Mouse (Mus musculus): Measurements from ENCODE around the gene Nol9. TPM values are rescaled to one million over a fixed set of nuclear protein-coding genes. Genes with fewer than 3 reads are reported as not detected.

The Nol9 gene
- polyA plus RNA-seq (2016; fragmentation: Nextera tagmentation; extraction: Ambion mirVana): 23.1 and 25.8 TPM in 2 replicates

DNA sequence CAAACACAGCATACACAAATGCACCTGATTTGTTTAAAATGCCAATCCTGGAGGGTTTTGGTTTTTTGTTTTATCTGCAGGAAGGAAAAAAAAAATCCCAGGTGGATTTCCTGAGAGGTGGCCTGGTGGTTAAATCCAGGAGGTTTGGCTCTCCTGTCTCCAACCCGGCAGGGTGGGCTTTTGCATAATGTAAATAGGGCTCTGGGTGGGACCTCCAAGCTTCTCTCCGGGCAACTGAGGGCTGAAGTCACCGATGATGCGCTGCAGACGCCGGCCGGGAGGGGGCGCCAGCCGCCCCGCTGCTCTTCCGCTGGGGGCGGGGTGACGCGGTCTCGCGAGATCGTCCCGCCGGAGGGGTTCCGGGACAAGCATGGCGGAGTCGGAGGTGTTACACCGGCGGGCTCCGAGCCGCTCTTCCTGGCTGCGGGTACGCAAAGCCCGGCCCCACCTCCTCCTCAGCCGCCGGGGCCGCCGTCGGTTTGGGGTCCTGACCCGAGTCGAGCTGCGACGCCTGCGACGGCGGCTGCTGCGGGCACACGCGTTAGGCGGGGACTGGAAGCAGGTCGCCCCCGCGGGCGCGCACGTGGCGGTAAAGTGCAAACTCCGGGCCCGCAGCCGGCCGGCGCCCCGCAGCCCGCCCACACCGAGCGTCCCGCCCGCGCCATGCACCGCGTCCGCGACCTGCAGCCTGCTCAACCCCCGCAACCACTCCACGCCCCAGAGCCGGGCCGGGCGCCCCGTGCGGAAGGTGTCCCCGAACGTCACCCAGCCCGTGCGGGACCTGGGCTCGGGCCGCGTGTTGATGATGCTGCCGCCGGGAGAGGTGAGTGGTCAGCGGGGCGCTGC lies at the start of gene Nol9:
Nol9 (plus strand) TSS at position 337 of the 846 bp plus-strand sequence.
- peak within 1 kb of the TSS; percentile 92 for H3K4me2 ChIP-seq
- peak within 1 kb of the TSS; percentile 95 for H3K9ac ChIP-seq
- peak; percentile 89 for ATAC-seq (ENCODE audit: insufficient number of reproducible peaks, low FRiP score)
- H3K4me3 ChIP-seq: peak within 1 kb of the TSS; percentile 91
- under 1% methylated on average over 73 of the region's 86 CpGs for WGBS
- no peaks in the 10 kb centered on the region for H3K9me3 ChIP-seq (replicated peaks)
- H3K27me3 ChIP-seq (replicated peaks): no peaks in the 10 kb centered on the region
- H3K27ac ChIP-seq (ENCODE audit: poor library complexity, severe bottlenecking): no peak within 1 kb of the TSS
- peaks cover 9% of the 10 kb centered on the region for H3K4me1 ChIP-seq (replicated peaks)
- H3K36me3 ChIP-seq: peaks cover 33% of the 10 kb centered on the region

- peaks cover 31% of the 10 kb centered on the region for H3K36me3 ChIP-seq
- H3K4me3 ChIP-seq: no peak overlapping the region
- no peaks in the 10 kb centered on the region for H3K27me3 ChIP-seq (replicated peaks)
- H3K27ac ChIP-seq (ENCODE audit: poor library complexity, severe bottlenecking): no peak overlapping the region
- no peaks in the 10 kb centered on the region for H3K9me3 ChIP-seq (replicated peaks)
- ATAC-seq (ENCODE audit: insufficient number of reproducible peaks, low FRiP score): no peak
- peaks cover 33% of the 10 kb centered on the region for H3K4me1 ChIP-seq (replicated peaks)
- H3K9ac ChIP-seq: no peak overlapping the region
- 87% methylated on average over 9 of the region's 9 CpGs for WGBS
- H3K4me2 ChIP-seq: no peak overlapping the region
These were observed 47.0 kb upstream of the Nol9 start for GRCm38 (mm10) chr4:151992091-151992490.

- H3K4me3 ChIP-seq: no peak overlapping the region
- peaks cover 35% of the 10 kb centered on the region for H3K4me1 ChIP-seq (replicated peaks)
- H3K4me2 ChIP-seq: peak overlapping the region; percentile 11; the same call in 1 of the 2 replicates
- H3K27me3 ChIP-seq (replicated peaks): no peaks in the 10 kb centered on the region
- H3K9ac ChIP-seq: peak overlapping the region; percentile 38; the same call in 1 of the 2 replicates
- no peak overlapping the region for H3K27ac ChIP-seq (ENCODE audit: poor library complexity, severe bottlenecking)
- no peaks in the 10 kb centered on the region for H3K9me3 ChIP-seq (replicated peaks)
- no peak for ATAC-seq (ENCODE audit: insufficient number of reproducible peaks, low FRiP score)
- H3K36me3 ChIP-seq: peaks cover 31% of the 10 kb centered on the region
- 70% methylated on average over 6 of the region's 6 CpGs for WGBS
These were observed 46.1 kb upstream of the Nol9 start for GRCm38 (mm10) chr4:151993035-151993434.

DNA sequence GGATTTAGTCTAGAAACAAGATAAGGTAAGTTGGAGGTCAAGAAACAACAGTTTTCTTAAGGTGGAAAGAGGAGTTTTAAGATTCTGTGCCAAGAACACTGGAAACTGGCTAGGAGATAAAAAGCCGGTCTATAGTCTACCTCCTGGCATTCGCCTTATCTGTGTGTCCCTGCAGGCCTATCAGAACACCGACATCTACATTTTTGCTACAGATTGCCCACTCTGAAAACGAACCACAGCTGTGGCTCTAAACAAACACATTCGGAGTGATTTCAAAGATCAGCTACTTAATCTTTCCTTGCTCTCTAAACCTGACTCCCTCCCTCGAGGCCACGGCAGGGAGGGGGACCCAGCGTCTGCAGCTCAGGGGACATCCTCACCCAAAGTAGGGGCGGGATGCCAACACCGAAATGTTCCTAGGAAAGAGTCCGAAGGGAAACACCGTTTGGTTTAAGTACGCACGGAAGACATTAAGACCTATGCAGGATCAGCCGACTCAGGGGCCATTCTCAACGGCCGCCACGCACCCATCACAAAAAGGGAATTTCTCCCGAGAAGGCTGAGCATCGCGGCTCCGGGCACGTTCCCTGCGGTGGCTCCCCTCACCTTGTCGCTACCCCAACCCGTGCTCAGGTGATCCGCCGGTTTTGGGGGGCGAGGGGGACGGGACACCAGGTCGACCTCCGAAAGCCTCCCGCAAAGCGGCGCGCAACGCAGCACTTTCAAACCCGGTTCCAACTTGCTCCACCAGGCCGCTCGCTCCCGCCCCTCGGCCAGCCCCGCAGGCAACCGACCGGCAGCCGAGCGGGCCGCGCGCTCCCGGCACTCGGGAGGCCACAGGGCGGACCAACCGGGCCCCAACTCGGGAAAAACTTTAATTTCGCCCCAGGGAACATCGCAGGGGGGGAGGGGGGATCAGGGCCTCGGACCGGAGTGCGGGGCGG lies 44.6 kb upstream of the Nol9 start:
- no peaks in the 10 kb centered on the region for H3K27me3 ChIP-seq (replicated peaks)
- H3K4me3 ChIP-seq: peak overlapping the region; percentile 99
- H3K9ac ChIP-seq: peak overlapping the region; percentile 100
- no peak for ATAC-seq (ENCODE audit: insufficient number of reproducible peaks, low FRiP score)
- peaks cover 31% of the 10 kb centered on the region for H3K36me3 ChIP-seq
- H3K4me1 ChIP-seq (replicated peaks): peaks cover 28% of the 10 kb centered on the region
- H3K27ac ChIP-seq (ENCODE audit: poor library complexity, severe bottlenecking): peak overlapping the region; percentile 85
- no peaks in the 10 kb centered on the region for H3K9me3 ChIP-seq (replicated peaks)
- H3K4me2 ChIP-seq: peak overlapping the region; percentile 89
- 1% methylated on average over 55 of the region's 61 CpGs for WGBS

DNA sequence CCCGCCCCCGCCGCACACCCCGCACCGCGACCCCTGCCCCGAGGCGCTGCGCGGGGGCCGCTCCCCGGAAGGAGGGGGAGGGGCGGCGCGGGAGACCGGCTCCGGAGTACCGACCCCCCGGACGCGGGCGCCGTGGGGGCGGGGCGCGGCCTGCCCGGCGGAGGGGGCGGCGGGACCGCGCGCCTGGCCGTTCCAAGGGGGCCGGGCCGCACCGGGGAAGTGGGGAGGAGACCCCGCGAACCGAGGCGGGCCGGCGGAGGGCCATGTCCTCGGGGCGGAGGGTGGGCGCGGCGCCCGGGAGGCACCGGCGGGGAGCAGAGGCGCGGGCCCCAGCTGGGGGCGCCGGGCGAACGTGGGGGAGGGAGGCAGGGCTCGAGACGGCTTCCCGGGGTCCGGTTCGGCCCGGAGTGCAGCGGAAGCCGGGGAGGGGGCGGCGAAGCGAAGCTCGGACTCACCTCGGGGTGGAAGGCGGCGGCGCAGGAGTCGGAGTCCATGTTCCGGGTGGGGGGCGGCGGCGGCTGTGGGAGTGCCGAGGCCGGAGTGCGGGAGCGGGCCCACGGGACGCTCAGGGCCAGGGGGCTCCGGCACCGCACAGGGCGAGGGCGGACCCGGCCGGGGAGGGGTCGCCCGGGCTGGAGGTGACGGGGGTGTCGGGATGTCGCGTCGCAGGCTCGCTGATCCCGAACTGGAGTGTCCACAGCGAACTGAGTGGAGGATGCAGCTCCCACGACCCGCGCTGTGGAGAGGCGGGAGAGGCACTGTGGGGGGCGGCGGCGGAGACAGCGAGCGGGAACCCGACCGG lies 43.5 kb upstream of the Nol9 start:
- Histone ChIP-seq H3K4me2 (peak overlapping the region; percentile 89), H3K9me3 (replicated peaks) (no peaks in the 10 kb centered on the region), H3K36me3 (peaks cover 27% of the 10 kb centered on the region), H3K9ac (peak overlapping the region; percentile 100), H3K4me3 (peak overlapping the region; percentile 99), H3K27ac (ENCODE audit: poor library complexity, severe bottlenecking) (peak overlapping the region; percentile 85), H3K27me3 (replicated peaks) (no peaks in the 10 kb centered on the region), H3K4me1 (replicated peaks) (peaks cover 28% of the 10 kb centered on the region)
- ATAC-seq (ENCODE audit: insufficient number of reproducible peaks, low FRiP score): peak; percentile 15
- under 1% methylated on average over 72 of the region's 111 CpGs for WGBS

- Histone ChIP-seq H3K4me3 (peak within 1 kb of the TSS; percentile 99), H3K9ac (peak within 1 kb of the TSS; percentile 100), H3K27ac (ENCODE audit: poor library complexity, severe bottlenecking) (peak within 1 kb of the TSS; percentile 90), H3K9me3 (replicated peaks) (no peaks in the 10 kb centered on the region), H3K27me3 (replicated peaks) (no peaks in the 10 kb centered on the region), H3K4me2 (peak within 1 kb of the TSS; percentile 89), H3K36me3 (peaks cover 19% of the 10 kb centered on the region), H3K4me1 (replicated peaks) (peaks cover 32% of the 10 kb centered on the region)
- peak; percentile 97 for ATAC-seq (ENCODE audit: insufficient number of reproducible peaks, low FRiP score)
- under 1% methylated on average over 93 of the region's 94 CpGs for WGBS
These were observed 42.8 kb upstream of the Nol9 start, which contains the start of gene Phf13 for GRCm38 (mm10) chr4:151996173-151996950. Gene Phf13, minus strand, starts transcription at chr4:151996258.

DNA sequence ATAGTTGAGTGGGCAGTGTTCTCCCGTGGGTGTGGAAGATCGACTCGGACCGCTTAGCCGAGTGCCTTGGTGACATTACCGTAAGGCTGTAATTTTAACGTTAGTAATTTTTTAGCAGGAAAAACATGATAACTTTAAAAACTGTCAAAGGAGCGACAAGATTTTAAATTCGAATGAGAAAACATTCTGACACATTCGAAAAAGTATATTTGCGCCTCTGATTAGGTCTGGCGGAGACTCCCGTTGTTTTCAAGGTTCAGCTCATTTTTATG lies 42.2 kb upstream of the Nol9 start:
- WGBS: 3% methylated on average over 13 of the region's 13 CpGs
- peak overlapping the region; percentile 90 for H3K27ac ChIP-seq (ENCODE audit: poor library complexity, severe bottlenecking)
- no peak for ATAC-seq (ENCODE audit: insufficient number of reproducible peaks, low FRiP score)
- peak overlapping the region; percentile 99 for H3K4me3 ChIP-seq
- H3K4me2 ChIP-seq: peak overlapping the region; percentile 67
- H3K9me3 ChIP-seq (replicated peaks): no peaks in the 10 kb centered on the region
- H3K36me3 ChIP-seq: peaks cover 14% of the 10 kb centered on the region
- no peaks in the 10 kb centered on the region for H3K27me3 ChIP-seq (replicated peaks)
- H3K4me1 ChIP-seq (replicated peaks): peaks cover 32% of the 10 kb centered on the region
- H3K9ac ChIP-seq: peak overlapping the region; percentile 85

- peaks cover 32% of the 10 kb centered on the region for H3K4me1 ChIP-seq (replicated peaks)
- no peaks in the 10 kb centered on the region for H3K27me3 ChIP-seq (replicated peaks)
- ATAC-seq (ENCODE audit: insufficient number of reproducible peaks, low FRiP score): no peak
- H3K27ac ChIP-seq (ENCODE audit: poor library complexity, severe bottlenecking): no peak overlapping the region
- peaks cover 6% of the 10 kb centered on the region for H3K36me3 ChIP-seq
- peak overlapping the region; percentile 67 for H3K4me2 ChIP-seq
- H3K9ac ChIP-seq: peak overlapping the region; percentile 85
- peak overlapping the region; percentile 99 for H3K4me3 ChIP-seq
- 48% methylated on average over 3 of the region's 3 CpGs for WGBS
- no peaks in the 10 kb centered on the region for H3K9me3 ChIP-seq (replicated peaks)
These were observed 41.4 kb upstream of the Nol9 start for GRCm38 (mm10) chr4:151997701-151998100.

DNA sequence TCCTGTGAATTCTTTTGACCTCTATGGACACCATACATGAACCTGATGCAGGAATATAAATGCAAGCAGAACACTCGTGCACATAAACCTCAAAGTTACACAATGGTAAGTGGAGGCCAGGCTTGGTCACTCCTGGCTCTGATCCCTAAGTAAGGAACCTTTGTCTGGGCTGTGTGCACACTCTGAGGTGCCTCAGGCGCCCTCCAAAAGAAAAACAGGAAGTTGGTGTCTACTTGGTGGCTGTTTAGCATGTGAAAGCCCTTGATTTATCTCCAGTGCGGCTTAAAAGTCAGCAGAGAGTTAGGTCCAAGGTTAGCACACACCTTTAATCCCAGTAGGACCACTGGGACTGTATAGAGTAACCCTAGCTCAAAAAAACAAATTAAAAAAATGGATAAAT lies 39.6 kb upstream of the Nol9 start:
- H3K4me1 ChIP-seq (replicated peaks): peaks cover 16% of the 10 kb centered on the region
- WGBS: 51% methylated on average over 3 of the region's 3 CpGs
- no peaks in the 10 kb centered on the region for H3K36me3 ChIP-seq
- no peak overlapping the region for H3K4me3 ChIP-seq
- ATAC-seq (ENCODE audit: insufficient number of reproducible peaks, low FRiP score): no peak
- no peak overlapping the region for H3K9ac ChIP-seq
- H3K27me3 ChIP-seq (replicated peaks): no peaks in the 10 kb centered on the region
- no peaks in the 10 kb centered on the region for H3K9me3 ChIP-seq (replicated peaks)
- no peak overlapping the region for H3K27ac ChIP-seq (ENCODE audit: poor library complexity, severe bottlenecking)
- no peak overlapping the region for H3K4me2 ChIP-seq

DNA sequence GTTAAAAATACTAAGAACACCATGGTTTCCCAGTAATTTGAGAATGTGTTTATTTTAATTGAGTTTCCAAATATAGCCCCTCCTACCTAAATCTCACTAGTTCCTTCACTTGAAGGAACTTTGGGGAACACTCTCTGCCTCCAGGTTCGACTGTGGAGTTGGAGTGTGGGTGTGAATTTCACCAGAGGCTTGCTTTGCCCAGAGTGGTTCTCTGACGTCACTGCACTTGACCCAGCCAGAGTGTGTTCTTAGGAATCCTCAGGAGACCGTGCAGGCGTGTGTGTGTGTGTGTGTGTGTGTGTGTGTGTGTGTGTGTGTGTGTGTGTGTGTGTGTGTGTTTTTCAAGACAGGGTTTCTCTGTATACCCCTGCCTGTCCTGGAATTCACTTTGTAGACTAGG lies 38.2 kb upstream of the Nol9 start:
- Histone ChIP-seq H3K4me3 (no peak overlapping the region), H3K27ac (ENCODE audit: poor library complexity, severe bottlenecking) (no peak overlapping the region), H3K4me2 (no peak overlapping the region), H3K36me3 (no peaks in the 10 kb centered on the region), H3K9ac (no peak overlapping the region), H3K4me1 (replicated peaks) (peaks cover 15% of the 10 kb centered on the region), H3K27me3 (replicated peaks) (no peaks in the 10 kb centered on the region), H3K9me3 (replicated peaks) (no peaks in the 10 kb centered on the region)
- 38% methylated on average over 4 of the region's 4 CpGs for WGBS
- no peak for ATAC-seq (ENCODE audit: insufficient number of reproducible peaks, low FRiP score)

Measured in heart, embryonic 12.5 days (tissue).